Mouse (Mus musculus): ENCODE data around the gene Ccdc34.

GRCm38 (mm10) chr2:110168361-110168760 lies 150.7 kb downstream of the Ccdc34 start:
- TF ChIP-seq CTCF (conservative IDR thresholded peaks at IDR 0.05; ENCODE audit: insufficient read depth, insufficient read length, low read depth, low read length): no peak
- no peak for TF ChIP-seq POLR2A (IDR thresholded peaks at IDR 0.05; ENCODE audit: low read depth, low read length)
